Mouse (Mus musculus) gastrocnemius, postnatal 36 days (tissue): ENCODE measurements around the gene Hdhd5. TPM values are rescaled to one million over a fixed set of nuclear protein-coding genes. Genes with fewer than 3 reads are reported as not detected.

Experiments used
- DNase-seq, 2 experiments: peaks; one replicate each; pipeline ENCODE4 v3.0.0; 2022
- intact Hi-C: fragments of 180-260 bp; cut with DNase I; formaldehyde crosslinking; loops from one replicate; pipeline ENCODE4 v1.15.1; 2025
- total RNA-seq, 2 experiments: library from RNA; stranded (reverse); gene quantifications; 2 replicates each; pipeline ENCODE4 v1.2.3; 2021

The Hdhd5 gene
- total RNA-seq, 2 experiments from 2014 or later = 23.5 to 27.8 TPM

DNA sequence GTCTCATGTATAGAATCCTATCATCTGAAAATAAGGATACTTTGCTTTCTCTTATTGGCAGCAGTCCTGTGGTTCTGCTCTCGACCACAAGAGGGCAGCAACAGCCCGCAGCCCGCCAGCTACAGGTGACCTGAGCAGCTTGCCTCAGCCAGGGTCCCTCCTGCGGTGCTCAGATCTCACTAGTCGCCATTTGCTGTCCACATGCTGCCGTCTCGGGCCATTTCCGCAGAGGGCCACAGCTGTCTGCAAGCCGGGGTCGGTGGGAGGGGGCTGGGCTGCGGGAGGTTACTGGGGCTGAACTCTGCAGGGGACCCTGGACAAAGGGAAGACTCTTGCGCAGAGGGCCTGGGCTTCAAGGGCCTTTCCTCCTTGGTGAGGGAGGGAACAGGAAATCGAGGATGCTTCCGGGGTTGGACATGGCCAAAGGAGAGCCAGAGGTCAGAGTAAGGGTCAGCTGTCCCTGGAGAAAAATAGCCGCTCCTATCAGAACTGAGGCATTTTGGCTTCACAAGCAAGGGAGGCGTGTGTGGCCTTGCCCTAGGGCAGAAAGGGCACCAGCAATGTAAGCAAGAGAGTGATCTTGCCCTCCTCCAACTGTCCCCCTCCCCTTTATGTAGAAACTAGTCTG, 8.1 kb upstream of the Hdhd5 start:
- peak; percentile 44 to 69 for DNase-seq
- intact Hi-C loops = loop anchor here (1.0 to 2.0 kb wide), 2 partner anchors 128 to 197 kb away; partner anchors contain the start of gene Cecr2

DNA sequence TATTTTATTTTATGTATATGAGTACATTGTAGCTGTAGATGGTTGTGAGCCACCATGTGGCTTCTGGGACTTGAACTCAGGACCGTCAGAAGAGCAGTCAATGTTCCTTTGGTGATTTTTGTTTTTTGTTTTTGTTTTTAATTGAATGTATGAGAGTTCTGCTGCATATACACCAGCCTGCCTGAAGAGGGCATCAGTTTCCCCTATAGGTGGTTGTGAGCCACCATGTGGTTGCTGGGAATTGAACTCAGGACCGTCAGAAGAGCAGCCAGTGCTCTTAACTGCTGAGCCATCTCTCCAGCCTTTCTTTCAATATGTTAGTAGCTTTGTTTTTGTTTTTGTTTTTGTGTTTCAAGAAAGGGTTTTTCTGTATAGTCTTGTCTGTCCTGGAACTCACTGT, 5.2 kb upstream of the Hdhd5 start:
- intact Hi-C loops = no loop called here
- DNase-seq = no peak

DNA sequence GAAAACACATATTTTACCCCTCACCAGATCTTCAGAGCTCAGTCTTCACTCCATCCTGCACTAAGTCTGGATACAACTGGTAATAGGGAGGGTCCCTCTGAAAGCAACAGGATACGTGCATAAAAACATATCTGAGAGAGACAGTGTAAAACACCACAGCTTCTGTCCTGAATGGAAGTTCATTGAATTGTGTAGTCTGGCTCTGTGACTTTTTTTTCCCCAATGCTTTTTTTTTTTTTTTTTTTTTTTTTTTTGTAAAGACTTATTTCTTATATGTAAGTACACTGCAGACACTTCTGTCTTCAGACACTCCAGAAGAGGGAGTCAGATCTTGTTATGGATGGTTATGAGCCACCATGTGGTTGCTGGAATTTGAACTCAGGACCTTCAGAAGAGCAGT, 1.5 kb upstream of the Hdhd5 start:
- no peak for DNase-seq
- intact Hi-C loops = no loop called here

DNA sequence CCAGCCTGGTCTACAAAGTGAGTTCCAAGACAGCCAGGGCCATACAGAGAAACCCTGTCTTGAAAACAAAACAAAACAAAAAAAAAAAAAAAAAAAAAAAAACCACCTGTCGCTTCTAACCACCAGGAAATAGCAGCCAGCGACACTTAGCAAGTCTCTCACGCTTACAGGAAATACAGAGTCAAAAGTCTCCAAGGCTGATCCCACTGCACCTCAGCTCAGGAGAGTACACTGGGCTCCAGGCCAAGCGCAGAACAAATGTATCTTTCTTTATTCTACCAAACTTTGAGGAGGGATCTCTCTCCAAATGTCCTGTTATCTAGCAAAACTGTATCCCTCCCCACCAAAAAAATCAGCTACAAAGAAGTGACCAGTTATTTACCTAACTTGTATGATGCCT, 2.0 kb downstream of the Hdhd5 start:
- no peak for DNase-seq

DNA sequence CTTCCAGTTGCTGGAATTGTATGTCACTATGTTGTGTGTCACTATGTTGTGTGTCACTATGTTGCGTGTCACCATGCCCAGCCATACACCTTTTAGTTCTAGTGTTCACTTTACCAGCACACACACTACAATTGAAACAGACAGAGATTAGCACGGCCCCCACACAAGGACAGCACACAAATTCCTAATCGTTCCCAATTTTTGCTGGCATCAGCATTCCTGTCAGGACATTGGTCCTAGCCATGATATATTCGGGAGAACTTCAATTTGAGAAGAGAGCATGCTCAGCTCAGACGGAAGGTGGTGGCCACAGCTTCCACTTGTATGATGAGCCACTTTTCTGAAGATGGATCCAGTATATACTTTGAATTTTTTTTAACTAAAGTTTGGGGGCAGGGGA, 6.3 kb downstream of the Hdhd5 start:
- no peak for DNase-seq
- intact Hi-C loops = no loop called here

More for the DNA sequence above, 2.0 kb downstream of the Hdhd5 start:
- intact Hi-C loops = no loop called here

DNA sequence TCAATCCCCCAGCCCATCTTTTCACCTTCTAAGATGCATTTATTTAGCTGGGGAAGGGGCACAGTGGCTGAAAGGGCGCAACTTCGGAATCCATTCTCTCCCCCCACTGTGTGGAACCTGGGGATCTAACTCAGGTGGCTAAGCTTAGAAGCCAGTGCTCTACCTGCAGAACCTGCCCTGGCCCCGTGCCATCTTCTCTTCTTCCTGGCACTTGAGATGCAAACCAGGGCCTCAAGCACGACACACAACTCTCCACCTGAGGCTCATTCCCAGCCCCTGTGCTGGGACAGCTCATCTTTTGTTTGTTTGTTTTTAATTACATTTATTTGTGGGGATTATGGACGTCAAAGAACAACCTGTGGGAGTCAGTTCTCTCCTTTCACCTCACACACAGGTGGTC, 11.5 kb downstream of the Hdhd5 start:
- intact Hi-C loops = no loop called here
- no peak for DNase-seq

DNA sequence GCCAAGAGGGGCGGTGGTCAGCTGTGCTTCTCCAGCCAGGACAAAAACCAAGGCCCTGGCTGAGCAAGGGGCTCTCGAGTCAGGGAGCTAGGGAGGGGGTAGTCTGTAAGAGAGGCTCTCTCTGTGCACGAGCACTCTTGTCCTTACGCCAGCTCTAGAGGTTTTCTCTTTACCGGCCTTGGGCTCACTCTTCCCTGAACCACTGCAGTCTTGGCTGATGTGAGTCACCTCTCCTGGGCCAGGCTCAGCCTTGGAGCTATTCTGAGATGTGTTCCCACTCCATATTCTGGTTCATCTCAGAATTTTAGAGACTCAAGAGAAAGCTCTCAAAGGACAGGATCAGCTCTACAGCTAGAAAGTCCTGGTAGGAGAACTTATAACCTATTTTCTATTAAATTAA, 13.8 kb downstream of the Hdhd5 start:
- intact Hi-C loops = no loop called here
- DNase-seq = no peak

DNA sequence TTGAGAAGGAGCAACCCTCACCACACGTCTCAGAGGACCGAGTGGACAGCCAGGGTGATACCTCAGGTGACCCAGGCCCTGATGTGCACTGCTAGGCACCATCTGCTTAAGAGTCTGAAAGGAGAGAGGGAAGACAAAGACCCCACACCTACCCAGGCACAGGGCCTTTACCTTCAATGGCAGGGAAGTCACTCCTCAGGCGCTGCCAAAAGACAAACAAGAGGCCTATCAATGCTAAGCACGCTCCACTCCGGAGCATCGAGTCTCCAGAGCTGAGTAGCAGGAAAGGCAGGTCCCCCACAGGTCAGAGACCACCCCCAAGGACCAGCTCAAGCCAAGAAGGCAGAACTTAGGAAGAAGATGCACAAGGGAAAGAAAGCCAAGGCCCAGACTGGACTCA, 14.2 kb downstream of the Hdhd5 start:
- intact Hi-C loops = no loop called here
- no peak for DNase-seq

DNA sequence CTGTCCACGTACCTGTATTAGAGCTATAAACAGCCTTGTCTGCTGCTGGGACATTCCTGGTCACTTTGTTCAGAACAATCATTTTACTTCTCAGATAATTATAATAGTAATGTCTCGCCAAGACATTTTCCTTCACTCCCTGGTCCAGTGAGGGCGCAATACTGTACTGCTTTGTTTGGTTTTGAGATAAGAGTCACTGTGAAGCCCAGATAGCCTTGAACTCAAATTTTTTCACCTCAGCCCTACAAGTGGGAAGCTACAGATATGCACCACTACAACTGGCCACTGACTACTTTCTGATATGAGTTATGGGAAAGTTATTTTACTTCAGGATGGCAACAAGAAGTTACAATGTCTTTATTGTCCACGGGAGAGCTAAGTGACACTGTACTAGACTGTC, 14.7 kb downstream of the Hdhd5 start:
- DNase-seq = no peak
- intact Hi-C loops = no loop called here

DNA sequence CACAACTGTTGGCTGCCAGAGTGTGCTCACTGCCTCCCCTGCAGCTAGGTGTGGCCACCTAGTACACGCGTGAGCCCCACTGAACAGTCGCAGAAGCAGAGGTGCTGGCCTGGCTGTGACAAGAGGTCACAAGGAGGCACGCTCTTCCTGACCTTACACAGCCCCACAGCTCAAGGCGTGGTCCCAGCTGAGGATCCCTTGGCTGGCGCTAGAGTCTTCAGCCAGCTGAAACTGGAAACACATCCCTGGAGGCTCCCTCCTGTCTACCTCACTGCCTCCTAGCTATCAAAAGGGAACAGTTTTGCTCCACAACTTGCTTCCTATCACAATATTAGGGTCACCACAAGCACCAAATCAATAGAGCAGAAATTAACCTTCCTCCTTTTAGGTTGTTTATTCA, 19.9 kb downstream of the Hdhd5 start:
- DNase-seq = no peak
- intact Hi-C loops = no loop called here

DNA sequence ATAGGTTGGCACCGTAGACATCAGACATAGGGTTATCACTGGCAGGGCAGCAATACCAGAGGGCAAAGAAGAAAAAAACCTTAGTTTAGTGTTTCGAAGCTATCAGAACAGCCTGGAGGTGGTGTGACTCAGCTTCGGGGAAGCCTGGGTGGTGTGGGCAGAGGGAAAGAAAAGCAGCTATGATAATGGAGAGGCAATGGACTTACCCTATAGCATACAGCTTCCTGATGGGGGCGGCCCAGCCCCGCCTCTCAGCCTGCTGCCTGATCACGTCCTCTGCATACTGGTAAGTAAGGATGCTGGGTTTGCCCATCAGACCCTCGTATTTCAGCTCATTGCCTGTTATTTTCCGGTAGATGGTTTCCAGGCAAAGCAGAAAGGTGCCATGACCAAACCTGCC, 20.7 kb downstream of the Hdhd5 start:
- no peak for DNase-seq
- intact Hi-C loops = no loop called here

DNA sequence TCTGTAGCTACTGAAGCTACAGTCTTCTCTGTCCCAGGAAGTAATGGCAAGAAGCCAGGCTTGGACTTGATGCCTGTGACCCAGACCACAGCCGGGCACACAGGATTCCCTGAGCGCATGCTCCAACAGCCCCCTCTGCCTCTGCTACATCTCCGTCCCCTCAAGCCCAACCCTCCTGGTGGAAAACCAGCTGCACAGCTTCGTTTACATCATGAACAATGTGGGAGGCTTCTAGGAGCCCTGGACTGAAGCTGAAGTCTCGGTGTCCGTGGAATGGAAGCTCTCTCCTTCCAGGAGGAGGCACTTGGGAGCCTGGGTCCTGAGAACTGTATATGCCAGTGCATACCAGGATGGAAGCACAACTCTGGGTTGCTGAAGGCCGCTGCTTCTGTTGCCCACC, 21.1 kb downstream of the Hdhd5 start:
- intact Hi-C loops = no loop called here
- no peak for DNase-seq

DNA sequence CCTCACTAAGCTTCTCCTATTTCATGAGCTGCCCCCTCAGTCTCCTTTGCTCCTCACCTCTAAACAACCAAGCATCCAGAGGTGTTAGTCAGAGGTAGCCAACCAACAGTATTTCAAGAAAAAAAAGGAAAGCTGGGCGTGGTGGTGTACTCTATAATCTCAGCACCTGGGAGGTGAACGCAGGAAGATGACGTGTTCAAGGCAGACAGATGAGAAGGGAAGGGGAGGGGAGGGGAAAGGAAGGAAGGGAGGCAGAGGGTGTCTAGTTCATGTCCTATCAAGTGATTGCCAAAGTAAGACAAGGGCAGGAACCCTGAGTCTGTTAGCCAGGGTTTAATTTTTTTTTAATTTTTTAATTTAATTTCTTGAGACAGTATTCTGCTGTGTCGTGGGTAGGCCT, 22.5 kb downstream of the Hdhd5 start:
- intact Hi-C loops = no loop called here
- no peak for DNase-seq

DNA sequence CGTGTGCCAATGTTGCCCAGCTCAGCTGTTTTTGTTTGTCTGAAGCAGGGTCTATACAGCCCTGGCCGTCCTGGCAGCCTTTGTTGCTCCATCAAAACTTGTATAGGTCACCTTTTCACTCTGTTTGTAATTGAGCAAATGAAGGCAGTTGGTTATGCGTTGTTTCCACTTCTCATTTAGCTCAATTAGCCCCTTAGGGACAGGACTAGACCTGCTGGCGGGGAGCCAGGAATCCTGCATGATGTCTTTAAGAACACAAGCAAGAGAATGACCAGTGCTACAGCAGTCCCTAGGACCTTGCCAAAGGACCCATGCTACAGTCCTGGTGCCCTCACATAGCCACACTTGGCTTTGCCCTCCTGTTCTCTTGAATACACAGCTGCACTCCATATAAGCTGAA, 25.6 kb downstream of the Hdhd5 start:
- intact Hi-C loops = no loop called here
- DNase-seq = no peak

DNA sequence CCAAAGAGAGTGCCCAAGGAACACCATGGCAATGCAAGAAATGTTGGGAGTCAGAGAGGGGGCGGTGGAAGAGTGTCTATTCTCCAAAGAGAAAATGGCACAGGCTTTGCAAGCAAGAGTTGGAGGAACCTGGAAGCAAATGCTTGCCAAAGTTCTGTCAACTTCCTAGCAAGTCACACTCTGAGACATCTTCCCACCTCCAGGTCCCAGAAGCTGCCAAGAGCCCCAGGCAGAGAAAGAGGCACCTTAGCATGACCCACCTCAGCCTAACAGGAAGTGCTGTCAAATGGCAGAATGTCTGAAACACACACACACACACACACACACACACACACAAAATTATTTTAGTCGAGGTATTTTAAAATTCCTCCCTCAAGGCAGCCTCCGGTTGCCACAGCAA, 27.1 kb downstream of the Hdhd5 start:
- no peak for DNase-seq
- intact Hi-C loops = no loop called here

DNA sequence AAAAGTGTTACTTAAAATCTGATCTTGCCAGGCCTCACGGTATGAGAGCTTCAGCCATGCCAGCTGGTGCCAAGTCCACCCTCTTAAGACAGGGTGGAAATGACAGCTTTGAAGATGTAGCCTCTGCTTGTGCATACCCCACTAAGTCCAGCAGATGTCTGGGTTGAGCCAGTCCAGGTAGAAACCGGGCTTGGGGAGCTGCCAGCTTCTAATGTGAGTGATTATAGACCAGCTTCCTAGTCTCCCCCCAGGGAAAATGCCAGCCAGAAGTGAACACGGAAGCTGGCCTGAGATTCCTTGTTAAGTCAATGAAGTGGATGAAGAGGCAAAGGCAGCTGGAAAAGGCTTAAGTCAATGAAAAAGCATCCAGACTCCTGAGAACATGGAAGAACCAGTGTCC, 34.6 kb downstream of the Hdhd5 start:
- intact Hi-C loops = no loop called here
- DNase-seq = no peak

DNA sequence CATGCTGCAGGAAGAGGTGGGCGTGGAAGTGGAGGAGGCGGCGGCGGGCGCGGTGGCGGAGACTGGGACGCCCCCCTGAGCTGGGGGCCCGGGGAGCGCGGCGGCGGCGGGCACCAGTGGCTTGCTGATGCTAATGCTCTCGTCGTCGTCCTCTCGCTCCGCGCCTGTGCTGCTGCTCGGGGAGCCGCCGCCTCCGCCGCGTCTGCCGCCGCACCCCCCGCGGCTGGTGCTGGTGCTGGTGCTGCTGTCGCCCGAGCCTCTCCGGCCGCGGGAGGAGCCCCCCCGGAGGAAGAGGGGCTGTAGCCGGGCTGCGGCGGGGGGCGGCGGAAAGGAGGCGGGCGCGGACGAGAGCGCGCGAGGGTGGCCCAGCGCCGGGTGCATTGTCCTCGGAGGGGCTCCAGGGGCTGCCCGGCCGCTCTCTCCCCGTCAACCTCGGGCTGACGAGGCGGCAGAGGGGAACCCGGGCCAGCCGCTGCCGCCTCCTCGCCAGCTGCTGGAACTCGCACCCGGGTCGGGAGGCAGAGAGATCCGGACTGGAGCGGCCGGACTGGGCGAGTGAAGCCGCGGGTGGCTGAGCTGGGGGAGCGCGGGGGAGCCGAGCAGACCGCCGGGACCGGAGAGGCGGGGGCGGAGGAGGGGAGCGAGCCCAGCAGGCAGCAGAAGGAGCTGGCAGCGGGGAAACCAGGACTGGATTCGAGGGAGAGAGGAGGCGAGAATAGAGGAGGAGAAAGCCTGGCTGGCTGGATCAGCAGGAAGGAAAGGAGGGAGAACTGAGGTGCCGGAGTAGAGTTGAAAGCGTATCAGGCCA, 37.5 kb downstream of the Hdhd5 start, which contains the start of gene Tmem121b:
Gene Tmem121b (minus strand): TSS at position 434 of the 808 bp plus-strand sequence.
- intact Hi-C loops = loop anchor here (5.0 kb wide), 1 partner anchor 71 kb away; no protein-coding TSS in a partner anchor
- DNase-seq = no peak

DNA sequence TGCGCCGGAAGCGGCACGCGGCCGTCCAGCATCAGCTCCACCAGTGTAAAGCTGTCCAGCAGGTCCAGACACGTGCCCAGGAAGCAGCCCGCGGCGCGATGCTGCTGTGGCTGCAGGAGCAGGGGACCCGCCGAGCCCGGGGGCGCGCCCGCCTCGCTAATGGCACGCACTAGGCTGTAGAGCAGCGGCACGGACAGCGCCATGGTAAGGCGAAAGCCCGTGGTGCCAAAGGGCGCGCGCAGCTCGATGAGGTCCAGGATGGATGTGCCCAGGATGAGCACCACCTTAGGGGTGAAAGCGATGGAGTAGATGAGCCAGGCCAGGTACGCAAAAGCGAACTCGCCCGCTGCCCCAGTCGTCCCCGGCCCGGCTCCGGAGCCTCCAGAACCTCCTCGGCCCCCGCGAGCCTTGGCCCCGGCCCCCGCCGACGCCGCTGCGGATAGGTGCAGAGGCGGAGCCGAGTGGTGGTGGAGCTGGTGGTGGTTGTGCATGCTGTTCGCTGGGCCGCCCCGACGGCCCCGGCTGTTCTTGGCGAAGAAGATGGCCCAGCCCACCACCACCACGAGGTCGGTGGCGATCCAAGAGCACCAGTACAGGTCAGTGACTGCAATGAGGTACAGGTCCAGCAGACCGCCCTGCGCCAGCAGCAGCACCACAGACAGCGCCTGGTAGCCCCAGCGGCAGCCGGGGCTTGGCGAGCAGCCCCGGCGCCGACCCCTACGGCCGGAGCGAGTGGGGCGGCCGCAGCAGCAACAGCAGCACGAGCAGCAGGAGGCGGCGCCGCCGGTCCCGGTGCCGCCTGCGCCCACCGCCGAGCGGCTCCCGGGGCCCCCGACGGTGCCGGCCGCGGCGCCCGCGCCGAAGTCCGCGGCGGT, 38.4 kb downstream of the Hdhd5 start:
- intact Hi-C loops = loop anchor here (5.0 kb wide), 1 partner anchor 70 kb away; no protein-coding TSS in a partner anchor

DNA sequence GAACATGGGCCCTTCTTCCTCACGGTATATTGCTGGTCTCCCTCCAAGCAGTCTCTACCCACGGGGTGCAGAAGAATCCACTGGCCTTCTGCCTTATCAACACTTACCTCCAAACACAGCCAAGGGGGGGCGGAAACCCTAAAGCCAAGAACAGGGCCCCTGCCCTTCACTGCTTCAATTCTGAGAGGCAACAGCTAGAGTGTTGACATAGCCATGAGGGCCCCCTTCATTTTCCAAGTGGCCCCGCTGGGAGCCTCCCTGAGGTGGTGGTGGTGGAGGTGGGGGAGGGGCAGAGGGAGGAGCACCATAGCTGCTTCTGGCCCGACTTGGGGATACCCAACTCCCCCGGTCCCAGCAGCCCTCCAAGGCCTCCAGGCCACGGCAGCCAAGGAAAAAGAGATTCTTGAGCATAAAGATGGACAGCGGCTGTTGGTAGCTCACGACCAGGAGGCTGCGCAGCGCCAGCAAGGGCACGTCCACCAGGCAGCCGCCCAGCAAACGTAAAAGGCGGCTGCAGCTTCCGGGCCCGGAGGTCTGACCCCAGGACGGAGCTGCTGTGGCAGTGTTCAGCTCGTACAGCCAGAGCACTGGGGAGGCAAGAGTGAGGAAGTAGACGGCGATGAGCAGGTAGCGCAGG, 39.1 kb downstream of the Hdhd5 start:
- no peak for DNase-seq
- intact Hi-C loops = loop anchor here (5.0 kb wide), 1 partner anchor 70 kb away; no protein-coding TSS in a partner anchor

More for the DNA sequence above, 38.4 kb downstream of the Hdhd5 start:
- no peak for DNase-seq

DNA sequence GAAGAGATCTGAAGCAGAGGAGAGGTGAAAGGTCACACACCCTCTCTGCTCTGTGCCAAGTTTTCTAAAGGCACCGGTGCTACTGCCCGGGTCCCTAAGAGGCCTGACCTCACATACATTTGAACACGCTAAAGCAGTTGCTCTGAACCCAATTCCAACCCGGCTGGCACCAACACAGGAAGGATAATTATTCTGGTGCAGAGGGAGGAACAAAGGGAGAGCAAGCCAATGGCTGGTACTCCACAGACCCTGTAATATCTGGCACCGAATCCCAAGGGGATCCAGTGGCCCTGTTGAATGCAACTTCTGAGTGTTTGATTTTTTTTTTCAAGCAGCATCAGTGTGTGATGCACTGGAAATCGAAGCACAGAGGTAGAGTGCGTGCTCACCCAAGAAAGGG, 40.1 kb downstream of the Hdhd5 start:
- intact Hi-C loops = loop anchor here (5.0 kb wide), 1 partner anchor 69 kb away; no protein-coding TSS in a partner anchor
- no peak for DNase-seq
